Mouse (Mus musculus): ENCODE measurements around the gene Lhx4. TPM values are rescaled to one million over a fixed set of nuclear protein-coding genes. Genes with fewer than 3 reads are reported as not detected.

Lhx4 gene
- polyA plus RNA-seq, 1 experiment: not detected

DNA sequence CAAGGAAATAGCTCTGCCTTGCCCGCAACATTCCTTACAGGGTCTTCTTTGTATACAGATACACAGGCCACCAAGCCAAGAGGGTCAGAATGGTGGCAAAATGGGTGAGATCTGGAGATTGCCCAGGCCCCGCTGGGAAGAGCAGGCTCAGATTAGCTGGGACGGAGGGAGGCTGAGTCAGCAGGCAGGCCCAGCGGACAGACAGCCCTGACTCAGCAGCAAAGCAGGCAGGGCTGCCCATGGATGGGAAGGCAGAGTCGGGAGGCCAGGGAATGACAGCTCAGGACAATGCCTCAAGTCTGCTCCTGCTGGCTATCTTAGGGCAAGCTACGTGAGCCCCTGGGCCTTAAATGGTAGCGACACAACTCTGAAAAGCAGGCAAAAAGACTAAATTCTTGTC is 34.4 kb upstream of the Lhx4 start:
- Histone ChIP-seq H3K4me3 (ENCODE audit: insufficient read depth, low read depth, low read length) (no peak overlapping the region), H3K4me1 (ENCODE audit: control insufficient read depth, insufficient read depth, low read length) (peaks cover 12% of the 10 kb centered on the region), H3K27ac (ENCODE audit: insufficient read depth, low read depth, low read length) (no peak overlapping the region)
- TF ChIP-seq CTCF (IDR thresholded peaks at IDR 0.05; ENCODE audit: insufficient read depth, low read depth, low read length): no peak
- TF ChIP-seq POLR2A (IDR thresholded peaks at IDR 0.05; ENCODE audit: insufficient read depth, low read depth, low read length): no peak
- WGBS: 67% methylated on average over 7 of the region's 7 CpGs

DNA sequence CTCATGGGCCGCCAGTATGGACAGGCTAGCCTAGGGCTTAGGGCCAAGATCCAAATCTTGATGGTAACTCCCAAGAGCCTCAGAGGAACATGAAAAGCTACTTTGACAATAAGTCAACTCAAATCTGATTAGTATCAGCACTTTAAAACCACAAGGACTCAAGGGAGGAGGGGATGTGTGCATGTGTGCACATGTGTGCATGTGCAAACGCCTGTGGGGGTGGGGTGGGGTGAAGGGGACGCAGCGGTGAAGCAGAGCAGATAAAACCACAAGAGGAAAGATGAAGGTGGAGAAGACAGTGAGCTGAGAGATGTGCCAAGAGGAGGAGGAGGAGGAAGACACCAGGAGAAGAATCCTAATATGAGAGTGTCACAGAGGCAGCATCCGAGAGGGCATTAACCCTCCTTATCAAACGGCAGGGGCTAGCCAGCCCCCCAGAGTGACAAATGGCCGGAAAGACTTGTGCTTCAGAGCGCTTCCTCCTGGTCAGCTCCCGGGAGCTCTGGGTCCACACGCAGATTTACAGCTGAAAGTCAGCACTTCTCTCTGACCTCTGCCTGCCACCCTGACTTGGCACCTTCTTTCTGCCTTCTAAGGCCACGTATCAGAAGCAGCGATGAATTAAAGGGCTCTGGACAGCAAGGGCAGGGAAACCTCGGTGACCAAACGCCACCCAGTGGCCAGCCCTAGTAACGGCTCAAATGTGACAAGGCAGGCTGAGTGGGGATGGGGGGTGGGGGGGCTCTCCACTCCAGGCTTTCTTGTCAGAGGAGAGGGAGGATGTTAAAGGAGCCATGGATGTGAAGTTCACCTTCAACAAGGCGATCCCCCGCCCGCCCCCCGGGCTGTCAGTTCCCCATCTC is 33.1 kb upstream of the Lhx4 start:
- Histone ChIP-seq H3K4me1 (ENCODE audit: control insufficient read depth, insufficient read depth, low read length) (peaks cover 3% of the 10 kb centered on the region; the same call in 1 of the 2 replicates), H3K27ac (ENCODE audit: insufficient read depth, low read depth, low read length) (no peak overlapping the region), H3K4me3 (ENCODE audit: insufficient read depth, low read depth, low read length) (no peak overlapping the region)
- TF ChIP-seq POLR2A (IDR thresholded peaks at IDR 0.05; ENCODE audit: insufficient read depth, low read depth, low read length) (no peak), CTCF (IDR thresholded peaks at IDR 0.05; ENCODE audit: insufficient read depth, low read depth, low read length) (peak; percentile 74)
- 47% methylated on average over 19 of the region's 19 CpGs for WGBS

DNA sequence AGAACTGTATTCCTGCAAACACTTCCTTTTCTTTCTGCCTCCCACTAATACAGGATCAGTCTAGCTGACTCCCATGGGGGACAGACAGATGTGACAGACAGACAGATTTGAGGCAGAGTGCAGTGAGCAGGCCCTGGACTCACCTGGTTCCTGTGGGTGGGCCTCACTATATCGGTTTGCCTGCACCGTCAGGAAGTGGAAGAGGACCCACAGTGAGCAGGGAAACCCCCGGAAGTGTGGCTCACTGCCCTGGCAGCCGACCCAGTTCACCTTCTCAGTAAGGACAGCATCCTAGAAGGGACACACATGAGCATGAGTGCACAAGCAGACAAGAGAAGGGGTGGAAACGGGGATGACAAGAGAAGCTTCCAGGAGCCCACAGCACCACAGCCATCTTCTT is 30.9 kb upstream of the Lhx4 start:
- WGBS: 85% methylated on average over 5 of the region's 5 CpGs
- TF ChIP-seq CTCF (IDR thresholded peaks at IDR 0.05; ENCODE audit: insufficient read depth, low read depth, low read length) (no peak), POLR2A (IDR thresholded peaks at IDR 0.05; ENCODE audit: insufficient read depth, low read depth, low read length) (no peak)
- Histone ChIP-seq H3K4me3 (ENCODE audit: insufficient read depth, low read depth, low read length) (no peak overlapping the region), H3K27ac (ENCODE audit: insufficient read depth, low read depth, low read length) (no peak overlapping the region), H3K4me1 (ENCODE audit: control insufficient read depth, insufficient read depth, low read length) (peaks cover 3% of the 10 kb centered on the region; the same call in 1 of the 2 replicates)

DNA sequence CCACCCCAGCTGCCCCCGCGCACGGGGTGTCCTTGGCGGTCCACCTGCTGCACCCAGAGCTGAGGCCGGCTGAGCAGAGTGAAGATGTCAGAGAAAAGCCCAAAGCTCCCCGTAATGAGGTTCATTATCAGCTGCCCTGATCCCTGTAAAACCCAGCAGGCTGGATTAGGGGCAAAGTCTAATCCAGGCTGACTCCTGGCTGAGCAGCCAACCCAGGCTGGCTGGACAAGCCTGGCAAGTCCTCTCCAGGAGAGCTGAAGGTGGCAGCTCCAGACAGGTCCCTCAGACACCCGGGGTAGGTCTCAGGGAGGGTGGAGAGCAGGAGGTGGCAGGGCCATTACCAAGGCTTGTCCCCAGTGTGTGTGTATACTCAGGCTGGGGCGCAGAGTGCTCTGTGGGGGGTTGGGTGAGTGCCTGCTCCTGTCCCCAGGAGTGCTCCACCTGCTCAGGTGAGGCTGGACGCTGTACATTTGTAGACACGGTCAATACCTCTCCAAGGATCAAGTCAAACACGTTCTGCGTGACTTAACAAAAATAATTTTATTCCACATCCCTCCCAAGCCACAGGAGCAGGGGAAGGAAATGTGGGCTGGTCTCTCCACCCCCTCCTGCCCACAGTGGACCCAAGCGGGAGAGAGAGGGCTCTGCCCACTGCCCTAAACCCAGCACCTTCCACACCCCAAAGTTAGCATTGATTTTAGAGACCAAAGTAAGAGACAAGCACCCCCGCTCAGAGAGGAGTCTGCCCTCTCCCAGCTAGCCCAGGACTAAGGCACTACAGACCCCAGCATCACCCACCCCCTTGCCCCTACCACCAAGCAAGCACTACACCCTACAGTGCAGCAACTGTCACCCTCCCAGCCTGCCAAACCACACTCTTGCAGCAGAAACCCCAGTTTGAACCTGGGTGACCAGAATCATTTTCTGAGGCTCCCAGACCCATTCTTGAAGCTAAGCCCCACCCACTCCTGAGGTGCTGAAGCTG is 26.4 kb upstream of the Lhx4 start:
- WGBS: 65% methylated on average over 14 of the region's 14 CpGs
- H3K4me3 ChIP-seq (ENCODE audit: insufficient read depth, low read depth, low read length): no peak overlapping the region
- no peak overlapping the region for H3K27ac ChIP-seq (ENCODE audit: insufficient read depth, low read depth, low read length)
- no peaks in the 10 kb centered on the region for H3K4me1 ChIP-seq (ENCODE audit: control insufficient read depth, insufficient read depth, low read length)
- TF ChIP-seq CTCF (IDR thresholded peaks at IDR 0.05; ENCODE audit: insufficient read depth, low read depth, low read length) (no peak), POLR2A (IDR thresholded peaks at IDR 0.05; ENCODE audit: insufficient read depth, low read depth, low read length) (no peak)

DNA sequence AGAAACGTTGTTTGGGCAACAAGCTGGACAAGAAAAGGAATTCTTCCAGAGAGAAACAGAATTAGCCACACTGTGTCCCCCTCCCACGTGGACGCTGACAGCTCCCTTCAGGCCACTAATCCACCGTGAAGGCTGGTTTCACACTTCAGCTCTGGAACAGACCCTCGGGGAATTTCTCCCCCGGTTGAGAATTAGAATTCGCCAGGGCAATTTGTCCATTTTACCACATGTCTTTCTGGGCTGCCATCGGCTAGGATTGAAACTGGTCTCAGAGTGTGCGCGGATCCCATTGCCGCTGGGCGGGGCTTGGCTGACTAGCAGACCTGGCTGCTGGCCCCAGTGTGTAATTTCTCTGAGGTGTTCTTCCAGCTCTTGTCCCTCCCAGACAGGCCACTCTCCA is 7.7 kb upstream of the Lhx4 start:
- Histone ChIP-seq H3K27ac (ENCODE audit: insufficient read depth, low read depth, low read length) (no peak overlapping the region), H3K4me3 (ENCODE audit: insufficient read depth, low read depth, low read length) (no peak overlapping the region), H3K4me1 (ENCODE audit: control insufficient read depth, insufficient read depth, low read length) (no peaks in the 10 kb centered on the region)
- 54% methylated on average over 12 of the region's 12 CpGs for WGBS
- TF ChIP-seq CTCF (IDR thresholded peaks at IDR 0.05; ENCODE audit: insufficient read depth, low read depth, low read length) (no peak), POLR2A (IDR thresholded peaks at IDR 0.05; ENCODE audit: insufficient read depth, low read depth, low read length) (no peak)

DNA sequence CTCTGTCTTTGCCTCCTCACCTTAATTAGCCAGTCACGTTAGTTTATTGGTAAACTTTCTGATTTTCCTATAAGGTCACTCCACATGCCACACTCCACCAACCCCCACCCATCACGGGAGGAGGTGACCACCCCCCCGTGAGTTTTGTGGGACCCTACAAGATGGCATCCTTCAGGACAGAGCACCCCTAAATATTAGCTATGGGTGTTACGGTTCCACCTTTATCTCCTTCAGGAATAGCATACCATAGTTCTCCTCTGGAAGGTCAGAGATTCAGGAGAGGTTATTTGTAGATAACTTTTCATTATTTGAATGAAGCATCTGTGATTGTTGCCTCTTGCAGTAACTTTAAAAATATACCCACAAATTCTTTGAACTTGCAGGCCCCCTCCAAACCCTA is 7.2 kb upstream of the Lhx4 start:
- 94% methylated on average over 4 of the region's 4 CpGs for whole genome bisulfite sequencing
- TF ChIP-seq POLR2A (IDR thresholded peaks at IDR 0.05; ENCODE audit: insufficient read depth, low read depth, low read length) (no peak), CTCF (IDR thresholded peaks at IDR 0.05; ENCODE audit: insufficient read depth, low read depth, low read length) (no peak)
- no peaks in the 10 kb centered on the region for H3K4me1 ChIP-seq (ENCODE audit: control insufficient read depth, insufficient read depth, low read length)
- no peak overlapping the region for H3K27ac ChIP-seq (ENCODE audit: insufficient read depth, low read depth, low read length)
- no peak overlapping the region for H3K4me3 ChIP-seq (ENCODE audit: insufficient read depth, low read depth, low read length)

DNA sequence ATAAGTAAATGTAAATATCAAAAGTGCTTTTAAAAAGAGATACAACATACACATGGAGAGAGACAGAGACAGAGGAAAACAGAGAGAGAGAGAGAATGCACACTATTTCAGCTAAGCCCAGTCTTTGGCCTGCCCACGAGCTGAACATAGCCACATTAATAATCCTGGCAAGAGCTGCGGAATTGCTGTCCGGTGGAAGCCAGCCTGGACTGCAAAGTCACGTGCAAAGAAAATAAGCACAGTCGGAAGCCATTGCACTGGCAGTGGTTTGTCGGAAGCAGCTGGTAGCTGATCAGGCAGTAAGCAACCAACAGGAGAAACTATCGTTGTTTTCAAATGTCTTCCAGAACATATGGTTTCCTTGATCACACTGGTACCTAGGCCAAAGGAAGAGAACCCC is 6.1 kb upstream of the Lhx4 start:
- no peak for TF ChIP-seq POLR2A (IDR thresholded peaks at IDR 0.05; ENCODE audit: insufficient read depth, low read depth, low read length)
- no peak for TF ChIP-seq CTCF (IDR thresholded peaks at IDR 0.05; ENCODE audit: insufficient read depth, low read depth, low read length)
- Histone ChIP-seq H3K4me3 (ENCODE audit: insufficient read depth, low read depth, low read length) (no peak overlapping the region), H3K27ac (ENCODE audit: insufficient read depth, low read depth, low read length) (no peak overlapping the region), H3K4me1 (ENCODE audit: control insufficient read depth, insufficient read depth, low read length) (no peaks in the 10 kb centered on the region)
- 62% methylated on average over 7 of the region's 7 CpGs for WGBS

DNA sequence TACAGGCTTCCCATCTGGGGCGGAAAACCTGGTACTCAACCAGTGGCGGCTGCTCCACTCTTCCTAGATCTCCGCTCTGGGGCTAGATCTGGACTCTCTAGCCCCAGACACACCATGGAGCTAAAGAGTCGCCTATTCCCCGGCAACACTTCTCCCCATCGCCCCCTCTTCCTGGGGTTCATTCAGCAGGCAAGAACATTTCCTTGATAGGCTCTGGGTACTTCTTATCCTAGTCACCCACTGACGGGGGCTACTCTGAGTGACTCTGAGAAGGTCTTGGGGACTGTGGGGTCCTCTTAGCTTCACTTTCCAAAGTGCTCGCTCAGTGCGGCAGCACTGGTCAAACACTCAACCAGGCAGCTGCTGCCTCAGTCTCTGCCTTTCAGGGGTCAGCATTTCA is 1.9 kb upstream of the Lhx4 start:
- Histone ChIP-seq H3K4me1 (ENCODE audit: control insufficient read depth, insufficient read depth, low read length) (no peaks in the 10 kb centered on the region), H3K4me3 (ENCODE audit: insufficient read depth, low read depth, low read length) (no peak overlapping the region), H3K27ac (ENCODE audit: insufficient read depth, low read depth, low read length) (no peak overlapping the region)
- WGBS: 79% methylated on average over 9 of the region's 9 CpGs
- TF ChIP-seq CTCF (IDR thresholded peaks at IDR 0.05; ENCODE audit: insufficient read depth, low read depth, low read length) (no peak), POLR2A (IDR thresholded peaks at IDR 0.05; ENCODE audit: insufficient read depth, low read depth, low read length) (no peak)

Data from olfactory bulb, adult 2 months (tissue).